Comparison of ENCODE assay signal across 9 mouse cellular contexts in genomic region chr6:105090882-105091281, GRCm38 (mm10).
DNase-seq lines count a peak whose midpoint lies in the region; ATAC-seq and TF ChIP-seq lines count a peak whose summit lies in the region.
"Had no signal": no experiment of that assay in that cellular context is flagged by ENCODE, and none has a peak within 500 bp of the region (broad histone marks: within the 10 kb centered on the region; RNA-seq: fewer than 3 reads in every experiment).

No protein-coding gene starts in this region.

- 12% methylated on average over 1 of the region's 1 CpGs for WGBS in lung, adult 2 months
- WGBS in stomach, postnatal 0 days, result 27% methylated on average over 1 of the region's 1 CpGs

- H3K9ac ChIP-seq in stomach, postnatal 0 days (ENCODE audit: low read length), result no peak overlapping the region
- H3K9ac ChIP-seq: limb, embryonic 12.5 days had no signal

- H3K4me2 ChIP-seq in stomach, postnatal 0 days (replicated peaks; ENCODE audit: low read depth), result no peak overlapping the region
- H3K4me2 ChIP-seq: limb, embryonic 12.5 days had no signal

- no peak for TF ChIP-seq POLR2A in lung, adult 2 months (IDR thresholded peaks at IDR 0.05; ENCODE audit: borderline replicate concordance, extremely low read depth, low read depth, low read length)

- no peak overlapping the region for H3K4me3 ChIP-seq in lung, adult 2 months (replicated peaks; ENCODE audit: extremely low read depth, low read depth, low read length)
- H3K4me3 ChIP-seq in stomach, postnatal 0 days (ENCODE audit: low read depth, low read length), result no peak overlapping the region
- H3K4me3 ChIP-seq: limb, embryonic 12.5 days had no signal

- no peak for TF ChIP-seq CTCF in lung, adult 2 months (IDR thresholded peaks at IDR 0.05; ENCODE audit: insufficient read depth, low read length)
- peak; percentile 72 for TF ChIP-seq CTCF in stomach, postnatal 0 days (IDR thresholded peaks at IDR 0.05; ENCODE audit: low read depth)

- H3K27ac ChIP-seq in stomach, postnatal 0 days (replicated peaks), result no peak overlapping the region
- H3K27ac ChIP-seq: limb, embryonic 12.5 days had no signal

- no peak for TF ChIP-seq EP300 in stomach, postnatal 0 days (optimal IDR thresholded peaks at IDR 0.05)

- no peaks in the 10 kb centered on the region for H3K36me3 ChIP-seq in stomach, postnatal 0 days (ENCODE audit: control insufficient read depth, insufficient read depth, low read length)
- H3K36me3 ChIP-seq: limb, embryonic 12.5 days had no signal

- H3K4me1 ChIP-seq in lung, adult 2 months (ENCODE audit: control insufficient read depth, insufficient read depth, low read length), result no peaks in the 10 kb centered on the region
- no peaks in the 10 kb centered on the region for H3K4me1 ChIP-seq in stomach, postnatal 0 days (replicated peaks; ENCODE audit: control insufficient read depth, insufficient read depth)
- H3K4me1 ChIP-seq: limb, embryonic 12.5 days had no signal

- no peaks in the 10 kb centered on the region for H3K27me3 ChIP-seq in stomach, postnatal 0 days (ENCODE audit: control insufficient read depth, insufficient read depth, low read length)
- H3K27me3 ChIP-seq: limb, embryonic 12.5 days had no signal

- peak; percentile 34 for DNase-seq in adrenal gland, postnatal 14 days
- DNase-seq in adrenal gland, adult 2 months, result no peak
- peak; percentile 8 for DNase-seq in lung, postnatal 10 days
- DNase-seq in lung, adult 2 months, result no peak
- peak; percentile 5 to 15 for DNase-seq in cerebellum, postnatal 36 days
- DNase-seq in kidney, postnatal 10 days, result peak; percentile 44
- DNase-seq in stomach, postnatal 0 days (ENCODE audit: low spot score), result peak; percentile 13

- H3K9me3 ChIP-seq in stomach, postnatal 0 days (ENCODE audit: control insufficient read depth, low read length), result no peaks in the 10 kb centered on the region
- H3K9me3 ChIP-seq: limb, embryonic 12.5 days had no signal

- no peak for ATAC-seq in stomach, postnatal 0 days (ENCODE audit: low FRiP score, low TSS enrichment)
- no peak for ATAC-seq in megakaryocyte, adult 5-6 weeks (ENCODE audit: poor library complexity, severe bottlenecking)

Comparison
In these comparisons a context has a peak if more than half of its experiments do, and no peak if none do; other contexts are left out.
1. DNase-seq: peak in adrenal gland, postnatal 14 days (single experiment), lung, postnatal 10 days (single experiment), cerebellum, postnatal 36 days (2 of 2), kidney, postnatal 10 days (single experiment) and stomach, postnatal 0 days (single experiment); none in adrenal gland, adult 2 months (single experiment) and lung, adult 2 months (single experiment).